Mouse (Mus musculus) spleen, adult 2 months (tissue): ENCODE results near the gene Mettl6. TPM values are rescaled to one million over a fixed set of nuclear protein-coding genes. Genes with fewer than 3 reads are reported as not detected.

ENCODE experiments used
- DNase-seq, 2 experiments: peaks; one replicate each; pipeline versions ENCODE4 v3.0.0 to v3.0.0-alpha.2; 2012 to 2021; ENCODE audit warnings: low spot score in 2 of 2, low read depth in 1 of 2
- H3K27ac ChIP-seq: fragments of 200-500 bp; 2 replicates; pipeline ENCODE4 v1.5.1; 2012; ENCODE audit warnings: low read length, inconsistent platforms; ENCODE audit not compliant: insufficient read depth
- H3K27me3 ChIP-seq: fragments of 200-500 bp; 2 replicates; pipeline ENCODE4 v1.6.1; 2012; ENCODE audit warnings: mild to moderate bottlenecking, moderate library complexity, low read length, inconsistent platforms; ENCODE audit not compliant: control insufficient read depth, insufficient read depth
- H3K36me3 ChIP-seq: fragments of 200-500 bp; 2 replicates; pipeline ENCODE4 v1.6.1; 2012; ENCODE audit warnings: mild to moderate bottlenecking, low read length, inconsistent platforms; ENCODE audit not compliant: control insufficient read depth, insufficient read depth
- H3K4me1 ChIP-seq: fragments of 200-500 bp; 2 replicates; pipeline ENCODE4 v1.6.1; 2011; ENCODE audit warnings: inconsistent platforms; ENCODE audit not compliant: control insufficient read depth, insufficient read depth, insufficient read length
- H3K4me3 ChIP-seq: fragments of 200-500 bp; 2 replicates; pipeline ENCODE4 v1.5.1; 2011; ENCODE audit warnings: mild to moderate bottlenecking, inconsistent platforms; ENCODE audit not compliant: insufficient read depth, insufficient read length; ENCODE audit errors: extremely low read depth
- CTCF ChIP-seq: fragments of 200-500 bp; IDR thresholded peaks from 2 replicates; pipeline ENCODE4 v1.5.1; 2011; ENCODE audit warnings: mild to moderate bottlenecking, inconsistent platforms; ENCODE audit not compliant: insufficient read depth, insufficient read length, insufficient replicate concordance; ENCODE audit errors: extremely low read depth
- POLR2A ChIP-seq: fragments of 200-500 bp; IDR thresholded peaks from 2 replicates; pipeline ENCODE4 v1.6.1; 2011; ENCODE audit warnings: low read depth, low read length, inconsistent platforms
- WGBS: fragments of 180-500 bp; shearing (Covaris S2); methylation state at CpG from one replicate; pipeline ENCODE4 v1.1.7; 2018; 5-methylcytosine and 5-hydroxymethylcytosine counted together
- polyA plus RNA-seq: library from polyadenylated mRNA; depleted of rRNA; stranded (reverse); fragments of >200 nt; gene quantifications from 2 replicates; pipeline ENCODE4 v1.2.3, GENCODE M21; 2012

The Mettl6 gene
- polyA plus RNA-seq, 1 experiment = 7.1 TPM

DNA sequence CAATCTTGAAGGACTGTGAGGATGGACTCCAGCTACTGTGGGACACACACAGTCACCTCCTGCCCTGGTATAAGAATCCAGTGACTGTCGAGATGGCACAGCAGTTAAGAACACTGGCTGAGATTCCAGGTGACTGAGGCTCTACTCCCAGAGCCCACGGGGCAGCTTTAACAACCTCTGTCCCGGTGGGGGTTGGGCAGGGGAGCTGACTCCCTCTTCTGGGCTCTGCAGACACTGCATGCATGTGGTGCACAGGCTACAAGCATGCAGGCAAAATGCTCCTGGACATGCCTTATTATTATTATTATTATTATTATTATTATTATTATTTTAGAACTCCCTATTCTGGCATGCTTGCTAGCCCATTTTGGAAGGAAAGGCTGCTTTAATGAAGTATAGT is 54.6 kb downstream of the Mettl6 start:
- TF ChIP-seq CTCF = no peak
- H3K27ac ChIP-seq = no peak overlapping the region
- 74% methylated on average over 3 of the region's 3 CpGs for WGBS
- no peaks in the 10 kb centered on the region for H3K27me3 ChIP-seq
- no peak for DNase-seq
- H3K36me3 ChIP-seq = no peaks in the 10 kb centered on the region
- H3K4me3 ChIP-seq = no peak overlapping the region
- no peaks in the 10 kb centered on the region; the same call in none of the 2 replicates for H3K4me1 ChIP-seq

DNA sequence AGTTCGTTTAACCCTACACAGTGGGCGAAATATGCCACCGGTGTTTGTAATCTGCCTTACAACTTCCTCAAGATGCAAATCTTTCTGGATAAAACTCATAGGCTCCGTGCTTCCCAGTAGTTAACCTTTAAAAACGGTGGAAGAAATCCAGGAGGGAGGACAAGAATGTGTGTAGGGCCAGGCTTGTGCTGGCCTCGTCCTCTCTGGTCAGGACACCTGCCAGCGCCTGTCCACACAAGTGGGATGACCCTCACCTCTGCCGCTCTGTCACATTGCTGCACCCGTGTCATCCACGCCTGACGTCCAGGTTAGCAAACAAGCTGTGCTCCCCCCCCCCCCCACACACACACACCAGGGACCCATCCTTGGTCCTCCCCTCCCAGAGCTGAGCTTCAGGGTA is 55.6 kb downstream of the Mettl6 start:
- H3K27me3 ChIP-seq = no peaks in the 10 kb centered on the region
- no peak for DNase-seq
- H3K27ac ChIP-seq = no peak overlapping the region
- no peak overlapping the region for H3K4me3 ChIP-seq
- no peaks in the 10 kb centered on the region; the same call in none of the 2 replicates for H3K4me1 ChIP-seq
- 92% methylated on average over 11 of the region's 11 CpGs for WGBS
- TF ChIP-seq CTCF (no peak), POLR2A (no peak)
- H3K36me3 ChIP-seq = no peaks in the 10 kb centered on the region

DNA sequence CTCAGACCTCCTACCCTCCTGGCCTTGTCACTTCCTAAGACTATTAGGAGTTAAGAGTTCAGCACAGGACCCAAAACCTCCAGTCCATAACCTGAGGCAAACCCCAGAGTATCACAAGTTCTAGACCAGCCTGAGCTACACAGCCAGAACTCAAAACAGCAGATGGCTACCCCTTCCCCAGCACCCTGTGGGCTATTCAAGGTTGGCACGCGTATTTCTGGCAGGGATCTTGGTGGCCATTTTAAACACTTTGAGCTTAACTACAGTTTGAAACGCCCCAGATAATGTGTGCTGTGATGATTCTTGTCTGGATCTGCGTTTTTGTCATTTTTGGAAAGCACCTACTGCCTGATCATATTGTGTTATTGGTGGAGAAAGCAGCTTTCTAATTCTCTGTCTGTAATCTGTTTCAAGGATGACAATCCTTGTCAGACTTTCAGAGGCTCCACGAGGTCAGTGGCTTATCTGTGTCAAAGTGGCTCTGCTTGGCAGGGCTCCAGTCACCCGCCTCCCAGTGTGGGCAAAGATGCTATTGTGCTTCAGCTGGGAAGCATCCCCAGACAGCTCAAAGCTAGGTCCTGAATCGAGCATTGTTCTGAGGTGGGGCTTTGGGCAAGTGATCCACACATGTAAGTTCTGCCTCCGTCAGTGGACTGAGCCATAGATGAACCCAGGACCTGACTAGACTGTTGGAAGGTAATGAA is 56.9 kb downstream of the Mettl6 start:
- Histone ChIP-seq H3K27me3 (no peaks in the 10 kb centered on the region), H3K27ac (no peak overlapping the region), H3K36me3 (peaks cover 2% of the 10 kb centered on the region), H3K4me1 (peaks cover 7% of the 10 kb centered on the region), H3K4me3 (no peak overlapping the region)
- no peak for DNase-seq
- no peak for TF ChIP-seq POLR2A
- no peak for TF ChIP-seq CTCF
- WGBS = 75% methylated on average over 8 of the region's 8 CpGs

DNA sequence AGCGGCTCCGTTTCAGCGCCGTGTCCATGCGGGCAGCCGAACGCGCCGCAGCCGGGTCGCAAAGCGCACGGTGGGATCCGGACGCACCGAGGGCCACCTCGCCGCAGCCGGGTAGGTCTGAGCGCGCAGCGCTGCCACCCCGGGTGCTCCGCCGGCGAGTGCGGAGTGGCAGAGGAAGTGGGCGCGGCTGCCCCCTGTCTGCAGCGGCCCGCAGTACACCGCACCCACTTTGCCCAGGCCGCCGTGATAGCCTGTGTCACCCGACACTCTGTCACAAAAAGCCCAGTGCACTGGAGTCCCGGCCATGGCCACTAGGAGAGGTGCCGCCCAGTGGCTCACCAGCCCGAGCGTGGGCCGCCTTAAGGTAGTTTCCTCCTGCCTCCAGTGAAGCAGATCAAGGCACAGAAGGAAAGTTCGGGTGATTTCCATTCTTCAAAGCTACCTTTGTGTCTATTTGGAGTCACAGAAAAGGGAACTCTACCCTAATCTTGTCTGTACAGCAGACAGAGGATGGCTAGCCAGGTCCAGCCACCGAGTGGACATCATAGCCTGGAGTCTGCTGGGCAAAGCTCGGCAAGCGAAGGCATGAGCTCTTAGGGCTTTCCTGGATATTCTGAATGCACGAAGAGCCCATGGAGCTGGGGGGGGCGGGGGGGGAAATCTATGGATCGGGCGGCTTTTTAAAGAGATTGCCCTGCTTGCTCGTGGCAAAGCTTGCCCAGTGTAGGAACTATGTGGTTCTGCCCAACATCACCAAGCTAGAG is 58.7 kb downstream of the Mettl6 start, which contains the start of gene Sh3bp5:
TSS of gene Sh3bp5 (minus strand) at position 149 of the 764 bp plus-strand sequence.
- H3K4me1 ChIP-seq = peaks cover 18% of the 10 kb centered on the region
- DNase-seq = peak; percentile 90 to 95
- H3K36me3 ChIP-seq = peaks cover 5% of the 10 kb centered on the region
- H3K4me3 ChIP-seq = peak within 1 kb of the TSS; percentile 89
- WGBS = 10% methylated on average over 49 of the region's 49 CpGs
- TF ChIP-seq POLR2A (peak; percentile 82), CTCF (peak; percentile 88)
- peak within 1 kb of the TSS; percentile 95 for H3K27ac ChIP-seq
- no peaks in the 10 kb centered on the region for H3K27me3 ChIP-seq

DNA sequence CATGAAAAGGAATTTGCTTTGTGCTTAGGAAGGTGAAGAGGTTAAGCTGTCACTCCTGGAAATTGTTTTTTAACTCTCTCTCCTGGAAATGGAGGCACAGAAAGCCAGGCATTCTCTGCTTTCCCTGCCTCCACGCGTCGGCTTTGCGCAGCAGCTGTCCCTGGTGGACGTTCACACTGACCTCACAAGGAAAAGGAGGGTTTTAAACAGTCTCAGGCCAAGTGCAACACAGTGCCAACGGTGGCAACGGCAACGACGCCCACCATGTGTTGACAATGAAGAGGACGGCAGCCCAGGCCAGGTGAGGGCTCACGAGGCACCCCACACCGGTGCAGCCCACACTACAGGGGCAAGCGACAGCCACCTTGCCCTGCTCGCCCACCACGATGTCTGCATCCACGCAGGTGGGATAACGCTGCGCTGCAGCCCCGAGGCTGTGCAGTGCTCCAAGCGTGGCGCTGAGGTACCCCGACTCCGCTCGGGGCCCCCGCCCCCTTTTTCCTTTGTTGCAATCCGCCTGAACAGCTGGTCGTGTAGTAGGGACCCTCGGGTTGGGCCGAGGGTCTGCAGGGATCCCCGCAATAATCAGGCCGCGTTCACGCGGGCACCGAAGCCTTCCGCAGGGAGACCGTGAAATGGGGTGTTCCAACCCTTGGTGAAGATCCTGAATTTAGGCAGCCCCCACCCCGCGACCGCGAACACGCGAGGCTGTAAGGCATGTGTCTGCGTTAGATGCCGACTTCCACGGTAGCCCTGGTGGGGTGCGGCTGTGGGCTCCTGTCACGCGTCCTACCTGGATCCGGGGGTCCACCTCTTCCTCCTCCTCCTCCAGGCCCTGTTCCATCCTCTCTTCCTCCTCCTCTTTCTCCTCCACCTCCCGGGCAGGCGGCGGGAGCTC is 59.6 kb downstream of the Mettl6 start:
- Histone ChIP-seq H3K27ac (peak overlapping the region; percentile 95), H3K4me1 (peaks cover 21% of the 10 kb centered on the region; the same call in 1 of the 2 replicates), H3K27me3 (no peaks in the 10 kb centered on the region), H3K36me3 (peaks cover 8% of the 10 kb centered on the region), H3K4me3 (peak overlapping the region; percentile 89)
- no peak for DNase-seq
- TF ChIP-seq CTCF (no peak), POLR2A (no peak)
- 2% methylated on average over 53 of the region's 53 CpGs for WGBS

DNA sequence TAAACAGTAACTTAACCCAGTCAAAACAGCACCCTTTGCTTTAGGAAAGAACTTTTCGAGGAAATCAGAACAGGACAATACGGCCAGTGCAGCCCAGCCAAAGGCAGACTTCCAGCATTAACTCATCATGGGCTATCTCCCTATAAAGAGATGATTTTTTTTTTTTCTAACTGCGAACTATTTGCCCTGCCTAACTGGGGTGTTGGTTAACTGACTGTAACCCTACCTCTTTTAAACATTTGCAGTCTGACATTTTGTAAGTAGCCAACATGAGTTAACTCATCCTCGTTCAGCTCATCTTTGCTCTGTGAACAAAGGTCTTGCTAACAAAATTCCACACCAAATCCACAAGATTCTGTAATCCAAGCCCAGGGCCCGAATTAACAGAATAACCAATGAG is 60.4 kb downstream of the Mettl6 start:
- WGBS = 67% methylated on average over 5 of the region's 5 CpGs
- DNase-seq = no peak
- H3K27me3 ChIP-seq = no peaks in the 10 kb centered on the region
- no peak for TF ChIP-seq POLR2A
- no peak for TF ChIP-seq CTCF
- H3K4me1 ChIP-seq = peaks cover 21% of the 10 kb centered on the region; the same call in 1 of the 2 replicates
- peak overlapping the region; percentile 42 for H3K4me3 ChIP-seq
- H3K27ac ChIP-seq = peak overlapping the region; percentile 31; the same call in 1 of the 2 replicates
- H3K36me3 ChIP-seq = peaks cover 8% of the 10 kb centered on the region
